Mouse (Mus musculus) macrophage (primary cell): ENCODE results near the gene BC048671. TPM values are rescaled to one million over a fixed set of nuclear protein-coding genes. Genes with fewer than 3 reads are reported as not detected.

Experiments
- H3K27ac ChIP-seq: fragments of 350-480 bp; formaldehyde crosslinking; 2 replicates; pipeline ENCODE4 v1.9.0; 2021
- H3K36me3 ChIP-seq: fragments of 350-480 bp; formaldehyde crosslinking; 2 replicates; pipeline ENCODE4 v1.9.0; 2021; ENCODE audit errors: inconsistent target
- H3K4me3 ChIP-seq: fragments of 350-480 bp; formaldehyde crosslinking; 2 replicates; pipeline ENCODE4 v1.9.0; 2021; ENCODE audit errors: inconsistent target
- H3K79me2 ChIP-seq: fragments of 350-480 bp; formaldehyde crosslinking; 2 replicates; pipeline ENCODE4 v1.9.0; 2021; ENCODE audit errors: inconsistent target
- WGBS: methylation state at CpG from one replicate; pipeline ENCODE4 v1.1.7; 2026; ENCODE audit warnings: inconsistent platforms; ENCODE audit not compliant: missing documents; 5-methylcytosine and 5-hydroxymethylcytosine counted together
- polyA plus RNA-seq: library from polyadenylated mRNA; stranded (reverse); fragments of 250-400 nt; gene quantifications from 3 replicates; pipeline ENCODE4 v1.2.4, GENCODE M21; 2018; ENCODE audit warnings: inconsistent platforms
- total RNA-seq, 78 experiments: library from RNA; depleted of rRNA; stranded (reverse); fragments of 250-400 nt; gene quantifications; 1 replicate in 9 of 78; 2 replicates in 24 of 78; 3 replicates in 43 of 78; 4 replicates in 2 of 78; pipeline ENCODE4 v1.2.4; 2018; ENCODE audit warnings: inconsistent platforms in 56 of 78

BC048671 gene
- not detected for total RNA-seq (2018; cell fraction: chromatin; rRNA removed)
- not detected for total RNA-seq (2018; cell fraction: cytosol; rRNA removed)
- not detected for total RNA-seq (2018; cell fraction: nucleus; rRNA removed)
- not detected in 3 replicates for polyA plus RNA-seq

GRCm38 (mm10) chr6:90300919-90301318, at the start of gene BC048671:
Gene BC048671, plus strand, starts transcription at chr6:90301219.
- H3K79me2 ChIP-seq: no peaks in the 10 kb centered on the region
- 100% methylated on average over 1 of the region's 1 CpGs for WGBS
- H3K27ac ChIP-seq: no peak within 1 kb of the TSS
- no peak within 1 kb of the TSS for H3K4me3 ChIP-seq
- H3K36me3 ChIP-seq: no peaks in the 10 kb centered on the region

DNA sequence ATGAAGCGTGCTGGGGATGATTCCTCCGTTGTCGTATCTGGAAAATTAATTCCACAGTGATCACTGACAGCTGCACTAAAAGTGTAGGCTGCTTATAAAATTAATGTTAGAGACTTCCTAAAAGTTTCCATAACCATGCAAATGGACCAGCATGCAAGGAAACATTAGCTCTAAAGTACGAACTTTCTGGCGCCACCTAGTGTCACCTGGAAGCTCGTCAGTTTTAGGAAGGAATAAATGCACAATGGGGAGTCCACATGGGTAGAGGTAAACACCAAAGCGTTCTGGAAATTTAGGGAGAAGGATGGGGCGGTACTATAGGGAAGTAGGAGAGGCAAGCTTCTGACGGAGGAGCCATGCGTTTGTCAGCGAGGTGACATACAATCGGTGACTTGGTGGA, 12.8 kb upstream of the BC048671 start:
- no peaks in the 10 kb centered on the region for H3K79me2 ChIP-seq
- WGBS: 52% methylated on average over 12 of the region's 12 CpGs
- no peaks in the 10 kb centered on the region for H3K36me3 ChIP-seq
- no peak overlapping the region for H3K4me3 ChIP-seq
- H3K27ac ChIP-seq: no peak overlapping the region

- WGBS: 89% methylated on average over 6 of the region's 6 CpGs
- Histone ChIP-seq H3K4me3 (no peak overlapping the region), H3K36me3 (no peaks in the 10 kb centered on the region), H3K79me2 (no peaks in the 10 kb centered on the region), H3K27ac (no peak overlapping the region)
Observed at GRCm38 (mm10) chr6:90306315-90306975, 5.4 kb downstream of the BC048671 start.

GRCm38 (mm10) chr6:90308839-90309778, 8.1 kb downstream of the BC048671 start:
- H3K27ac ChIP-seq: no peak overlapping the region
- no peak overlapping the region for H3K4me3 ChIP-seq
- WGBS: 90% methylated on average over 64 of the region's 87 CpGs

GRCm38 (mm10) chr6:90315961-90316360, 14.9 kb downstream of the BC048671 start:
- H3K79me2 ChIP-seq: no peaks in the 10 kb centered on the region
- no peaks in the 10 kb centered on the region for H3K36me3 ChIP-seq
- no peak overlapping the region for H3K4me3 ChIP-seq
- no peak overlapping the region for H3K27ac ChIP-seq
- 86% methylated on average over 5 of the region's 5 CpGs for WGBS

More at GRCm38 (mm10) chr6:90308839-90309778, 8.1 kb downstream of the BC048671 start:
- H3K36me3 ChIP-seq: no peaks in the 10 kb centered on the region
- H3K79me2 ChIP-seq: no peaks in the 10 kb centered on the region

GRCm38 (mm10) chr6:90317510-90318258, 16.7 kb downstream of the BC048671 start:
- 80% methylated on average over 2 of the region's 2 CpGs for WGBS
- Histone ChIP-seq H3K4me3 (no peak overlapping the region), H3K79me2 (no peaks in the 10 kb centered on the region), H3K36me3 (no peaks in the 10 kb centered on the region), H3K27ac (no peak overlapping the region)

- no peaks in the 10 kb centered on the region for H3K36me3 ChIP-seq
- H3K27ac ChIP-seq: no peak overlapping the region
- H3K4me3 ChIP-seq: no peak overlapping the region
- 89% methylated on average over 2 of the region's 2 CpGs for WGBS
- H3K79me2 ChIP-seq: no peaks in the 10 kb centered on the region
Observed at GRCm38 (mm10) chr6:90319019-90319418, 18.0 kb downstream of the BC048671 start.

DNA sequence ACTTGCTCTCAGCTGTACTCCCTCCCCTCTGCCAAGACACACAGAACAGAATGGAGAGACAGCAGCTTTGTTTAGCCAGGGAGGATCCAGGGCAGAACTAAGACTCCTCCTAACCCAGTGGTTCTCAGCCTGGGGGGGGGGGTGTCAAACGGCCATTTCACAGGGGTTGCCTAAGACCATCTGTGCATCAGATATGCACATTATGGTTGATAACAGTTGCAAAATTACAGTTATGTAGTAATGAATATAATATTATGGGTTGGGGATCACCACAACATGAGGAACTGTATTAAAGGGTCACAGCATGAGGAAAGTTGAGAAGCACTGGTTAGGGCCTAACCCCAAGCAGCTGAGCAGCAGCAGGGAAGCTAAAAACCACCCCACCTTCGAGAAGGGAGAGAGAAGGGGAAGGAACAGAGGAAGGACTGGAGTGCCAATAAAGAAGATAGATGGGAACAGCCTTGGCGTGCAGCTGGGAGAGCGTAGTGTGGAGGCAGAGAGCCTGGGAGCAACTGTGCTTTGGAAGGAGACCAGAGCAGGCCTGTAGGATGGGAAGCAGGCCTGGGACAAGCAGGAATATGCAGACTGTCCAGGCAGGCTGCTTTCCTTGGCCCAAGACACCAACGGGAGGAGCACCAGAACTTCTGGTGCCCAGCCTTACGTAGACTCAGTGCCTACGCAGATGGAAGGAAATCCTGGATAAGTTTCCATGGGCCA, 18.6 kb downstream of the BC048671 start:
- WGBS: 61% methylated on average over 7 of the region's 7 CpGs
- Histone ChIP-seq H3K27ac (no peak overlapping the region), H3K4me3 (no peak overlapping the region), H3K36me3 (no peaks in the 10 kb centered on the region), H3K79me2 (no peaks in the 10 kb centered on the region)

- no peaks in the 10 kb centered on the region for H3K79me2 ChIP-seq
- no peaks in the 10 kb centered on the region for H3K36me3 ChIP-seq
- WGBS: 57% methylated on average over 5 of the region's 5 CpGs
- no peak overlapping the region for H3K27ac ChIP-seq
- no peak overlapping the region for H3K4me3 ChIP-seq
Observed at GRCm38 (mm10) chr6:90320429-90320828, 19.4 kb downstream of the BC048671 start.

GRCm38 (mm10) chr6:90321811-90322210, 20.8 kb downstream of the BC048671 start:
- Histone ChIP-seq H3K4me3 (no peak overlapping the region), H3K27ac (no peak overlapping the region), H3K79me2 (no peaks in the 10 kb centered on the region), H3K36me3 (no peaks in the 10 kb centered on the region)
- 50% methylated on average over 3 of the region's 4 CpGs for WGBS

GRCm38 (mm10) chr6:90324026-90324425, 23.0 kb downstream of the BC048671 start:
- Histone ChIP-seq H3K36me3 (no peaks in the 10 kb centered on the region), H3K4me3 (no peak overlapping the region), H3K79me2 (no peaks in the 10 kb centered on the region), H3K27ac (no peak overlapping the region)
- WGBS: 73% methylated on average over 3 of the region's 3 CpGs

GRCm38 (mm10) chr6:90324463-90324862, 23.4 kb downstream of the BC048671 start:
- no peaks in the 10 kb centered on the region for H3K36me3 ChIP-seq
- no peaks in the 10 kb centered on the region for H3K79me2 ChIP-seq
- 64% methylated on average over 3 of the region's 3 CpGs for WGBS
- H3K4me3 ChIP-seq: no peak overlapping the region
- no peak overlapping the region for H3K27ac ChIP-seq

GRCm38 (mm10) chr6:90324991-90325390, 24.0 kb downstream of the BC048671 start, which contains the start of gene Chst13:
Gene Chst13, minus strand, starts transcription at chr6:90325185.
- no peaks in the 10 kb centered on the region for H3K36me3 ChIP-seq
- H3K4me3 ChIP-seq: no peak within 1 kb of the TSS
- 14% methylated on average over 22 of the region's 22 CpGs for WGBS
- no peak within 1 kb of the TSS for H3K27ac ChIP-seq
- no peaks in the 10 kb centered on the region for H3K79me2 ChIP-seq

- WGBS: 16% methylated on average over 6 of the region's 6 CpGs
- no peaks in the 10 kb centered on the region for H3K79me2 ChIP-seq
- no peaks in the 10 kb centered on the region for H3K36me3 ChIP-seq
- no peak overlapping the region for H3K27ac ChIP-seq
- H3K4me3 ChIP-seq: no peak overlapping the region
Observed at GRCm38 (mm10) chr6:90327670-90328069, 26.7 kb downstream of the BC048671 start.
